Mouse (Mus musculus): Measurements from ENCODE around the gene Wfs1. TPM values are rescaled to one million over a fixed set of nuclear protein-coding genes. Genes with fewer than 3 reads are reported as not detected.

Gene Wfs1
- 8.5 and 10.7 TPM in 2 replicates for polyA plus RNA-seq (2015; fragmentation: Nextera tagmentation; extraction: Ambion mirVana)

DNA sequence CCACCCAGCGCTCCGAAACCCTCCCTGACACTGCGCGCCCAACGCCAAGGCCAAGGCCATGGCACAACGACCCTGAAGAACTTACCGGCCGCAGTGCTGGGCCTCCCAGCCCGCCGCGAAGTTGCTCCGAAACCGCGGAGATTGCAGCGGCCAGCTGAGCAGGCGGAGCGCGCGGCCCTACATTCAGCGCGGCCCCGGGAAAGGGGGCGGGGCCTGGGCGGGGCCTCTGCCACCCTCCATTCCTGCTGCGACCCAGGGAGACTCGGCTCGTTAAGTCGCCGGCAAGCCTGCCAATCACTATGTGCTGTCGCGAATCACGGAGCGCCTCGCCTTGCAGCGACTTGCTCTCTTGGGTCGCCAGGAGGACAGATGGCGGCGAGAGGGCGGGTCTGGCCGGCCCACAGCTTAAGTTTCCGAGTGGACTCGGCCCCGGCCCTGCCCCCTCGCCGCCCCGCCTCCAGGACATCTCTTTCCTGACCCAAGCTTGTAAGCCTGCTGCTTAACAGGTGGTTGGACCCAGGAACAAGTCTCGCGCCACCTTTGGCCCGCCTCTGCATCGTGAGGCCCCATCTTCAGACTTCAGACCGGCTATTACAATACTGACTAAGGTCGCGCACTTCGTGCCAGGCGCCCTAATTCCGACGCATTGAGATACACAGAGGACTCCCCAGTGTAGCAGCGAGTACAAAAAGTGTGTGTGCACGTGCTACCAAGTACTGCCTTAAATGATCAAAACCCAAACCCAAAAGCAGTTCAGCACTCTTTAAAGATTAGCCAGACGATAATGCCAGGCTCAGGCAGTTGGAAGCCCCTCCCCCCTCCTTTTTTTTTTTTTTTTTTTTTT, at the start of gene Wfs1:
Gene Wfs1 (minus strand): TSS at position 425 of the 844 bp plus-strand sequence.
- Histone ChIP-seq H3K36me3 (ENCODE audit: control insufficient read depth, insufficient read depth) (no peaks in the 10 kb centered on the region), H3K27me3 (replicated peaks; ENCODE audit: control insufficient read depth, insufficient read depth, low read length) (no peaks in the 10 kb centered on the region), H3K4me3 (replicated peaks; ENCODE audit: low read length) (peak within 1 kb of the TSS; percentile 71), H3K9me3 (ENCODE audit: control insufficient read depth, low read length) (no peaks in the 10 kb centered on the region), H3K4me1 (replicated peaks; ENCODE audit: control insufficient read depth, insufficient read depth, low read length) (peaks cover 12% of the 10 kb centered on the region), H3K9ac (replicated peaks; ENCODE audit: low read depth, low read length) (peak within 1 kb of the TSS; percentile 62), H3K27ac (ENCODE audit: low read length) (no peak within 1 kb of the TSS), H3K4me2 (ENCODE audit: low read length) (peak within 1 kb of the TSS; percentile 67)
- peak; percentile 98 for ATAC-seq
- WGBS = 1% methylated on average over 58 of the region's 60 CpGs

DNA sequence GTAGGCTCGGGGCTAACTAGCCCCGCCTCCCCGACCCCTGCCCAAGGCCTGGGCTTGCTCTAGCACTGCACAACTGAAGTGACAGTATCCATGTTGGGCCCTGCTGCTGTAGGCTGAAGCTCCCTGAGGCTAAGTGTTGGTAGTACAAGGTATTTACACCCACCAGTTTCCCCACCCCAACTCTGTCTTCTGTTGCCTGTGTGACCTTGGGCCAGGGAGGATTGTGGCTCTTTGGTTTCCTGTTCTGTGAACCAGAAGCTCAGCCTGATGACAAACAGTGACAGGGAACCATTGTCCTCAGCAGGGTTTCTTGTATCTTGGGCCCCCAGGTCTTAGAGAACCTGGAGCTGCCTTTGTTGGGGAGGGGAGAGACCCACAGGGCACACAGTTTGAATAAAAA, 47.9 kb upstream of the Wfs1 start:
- no peak for ATAC-seq
- no peak overlapping the region for H3K4me3 ChIP-seq (replicated peaks; ENCODE audit: low read length)
- 74% methylated on average over 3 of the region's 3 CpGs for WGBS

DNA sequence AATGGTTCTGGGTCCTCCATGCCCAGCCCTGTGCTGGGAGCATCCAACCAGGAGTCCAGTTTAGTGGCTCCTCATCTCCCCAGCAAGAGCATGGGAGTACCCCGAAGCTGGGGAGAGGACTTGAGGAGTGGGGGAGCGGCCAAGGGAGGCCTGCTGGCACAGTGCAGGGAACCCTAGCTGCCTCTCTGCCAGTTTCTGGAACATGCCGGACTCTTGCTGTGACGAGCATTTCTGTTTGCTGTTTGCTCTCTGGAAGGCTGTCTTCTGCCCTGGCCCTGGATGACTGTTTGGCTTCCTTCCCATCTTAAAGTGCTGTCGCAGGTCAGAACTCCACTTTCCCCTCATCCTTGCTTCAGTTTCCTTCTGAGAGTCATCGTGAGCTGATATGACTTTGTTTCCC, 46.9 kb upstream of the Wfs1 start:
- Histone ChIP-seq H3K27me3 (replicated peaks; ENCODE audit: control insufficient read depth, insufficient read depth, low read length) (0 out of 2 replicates have a peak, but pooled peaks cover 2% of the 10 kb centered on the region), H3K4me3 (replicated peaks; ENCODE audit: low read length) (no peak overlapping the region), H3K4me1 (replicated peaks; ENCODE audit: control insufficient read depth, insufficient read depth, low read length) (peaks cover 4% of the 10 kb centered on the region; the same call in 1 of the 2 replicates), H3K36me3 (ENCODE audit: control insufficient read depth, insufficient read depth) (no peaks in the 10 kb centered on the region), H3K4me2 (ENCODE audit: low read length) (no peak overlapping the region), H3K27ac (ENCODE audit: low read length) (no peak overlapping the region), H3K9me3 (ENCODE audit: control insufficient read depth, low read length) (no peaks in the 10 kb centered on the region), H3K9ac (replicated peaks; ENCODE audit: low read depth, low read length) (no peak overlapping the region)
- no peak for ATAC-seq
- 70% methylated on average over 6 of the region's 6 CpGs for WGBS

More for the DNA sequence above, 47.9 kb upstream of the Wfs1 start:
- peaks cover 9% of the 10 kb centered on the region for H3K4me1 ChIP-seq (replicated peaks; ENCODE audit: control insufficient read depth, insufficient read depth, low read length)
- H3K27ac ChIP-seq (ENCODE audit: low read length) = no peak overlapping the region
- H3K9ac ChIP-seq (replicated peaks; ENCODE audit: low read depth, low read length) = no peak overlapping the region
- H3K36me3 ChIP-seq (ENCODE audit: control insufficient read depth, insufficient read depth) = no peaks in the 10 kb centered on the region
- no peak overlapping the region for H3K4me2 ChIP-seq (ENCODE audit: low read length)
- no peaks in the 10 kb centered on the region for H3K9me3 ChIP-seq (ENCODE audit: control insufficient read depth, low read length)
- no peaks in the 10 kb centered on the region for H3K27me3 ChIP-seq (replicated peaks; ENCODE audit: control insufficient read depth, insufficient read depth, low read length)

DNA sequence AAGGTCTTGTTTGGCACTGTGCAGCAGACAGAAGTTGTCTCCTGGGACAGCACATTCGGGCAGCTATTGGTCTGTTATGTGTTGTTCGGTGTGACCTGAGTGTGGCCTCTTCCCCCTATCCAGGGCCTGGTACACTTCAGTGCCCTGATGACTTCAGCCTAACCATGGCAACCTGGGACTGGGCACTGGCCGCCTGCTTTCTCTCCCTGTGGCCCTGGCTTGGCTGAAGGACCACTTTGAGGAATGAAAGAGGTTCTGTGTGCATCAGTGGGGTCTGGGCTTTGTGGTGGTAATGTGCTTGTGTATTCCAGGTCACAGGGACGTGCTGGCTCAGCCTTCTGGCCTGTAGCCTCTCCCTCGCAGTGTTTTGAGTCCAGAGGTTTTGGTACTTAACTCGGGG, 46.2 kb upstream of the Wfs1 start:
- Histone ChIP-seq H3K4me2 (ENCODE audit: low read length) (no peak overlapping the region), H3K9ac (replicated peaks; ENCODE audit: low read depth, low read length) (no peak overlapping the region), H3K4me3 (replicated peaks; ENCODE audit: low read length) (no peak overlapping the region), H3K9me3 (ENCODE audit: control insufficient read depth, low read length) (no peaks in the 10 kb centered on the region), H3K27ac (ENCODE audit: low read length) (no peak overlapping the region), H3K36me3 (ENCODE audit: control insufficient read depth, insufficient read depth) (no peaks in the 10 kb centered on the region), H3K27me3 (replicated peaks; ENCODE audit: control insufficient read depth, insufficient read depth, low read length) (0 out of 2 replicates have a peak, but pooled peaks cover 2% of the 10 kb centered on the region), H3K4me1 (replicated peaks; ENCODE audit: control insufficient read depth, insufficient read depth, low read length) (peaks cover 8% of the 10 kb centered on the region)
- 66% methylated on average over 6 of the region's 6 CpGs for WGBS
- ATAC-seq = no peak

DNA sequence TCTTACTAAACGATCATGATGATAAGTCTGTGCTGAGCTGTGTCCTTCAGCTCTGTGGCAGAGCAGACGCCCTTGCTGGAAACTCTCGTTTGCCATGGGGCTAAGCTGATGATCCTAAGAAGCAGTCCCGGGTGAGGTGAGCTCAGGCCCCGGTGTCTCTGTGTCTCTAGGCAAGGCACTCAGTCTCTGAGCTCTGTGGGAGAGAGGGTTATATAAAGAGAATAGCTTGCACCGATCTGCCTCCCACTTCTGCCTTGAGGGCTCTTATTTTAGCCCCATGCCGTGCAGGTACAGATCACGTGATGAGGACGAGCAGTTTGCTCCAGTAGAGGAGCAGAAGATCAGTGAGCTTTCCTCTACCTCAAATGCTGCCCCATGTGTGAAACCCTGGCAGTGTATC, 41.7 kb upstream of the Wfs1 start:
- H3K4me2 ChIP-seq (ENCODE audit: low read length) = peak overlapping the region; percentile 72
- H3K4me1 ChIP-seq (replicated peaks; ENCODE audit: control insufficient read depth, insufficient read depth, low read length) = peaks cover 22% of the 10 kb centered on the region
- WGBS = 51% methylated on average over 9 of the region's 9 CpGs
- peaks cover 5% of the 10 kb centered on the region; the same call in 1 of the 2 replicates for H3K27me3 ChIP-seq (replicated peaks; ENCODE audit: control insufficient read depth, insufficient read depth, low read length)
- no peak overlapping the region for H3K27ac ChIP-seq (ENCODE audit: low read length)
- ATAC-seq = no peak
- H3K9me3 ChIP-seq (ENCODE audit: control insufficient read depth, low read length) = no peaks in the 10 kb centered on the region
- H3K36me3 ChIP-seq (ENCODE audit: control insufficient read depth, insufficient read depth) = no peaks in the 10 kb centered on the region
- H3K9ac ChIP-seq (replicated peaks; ENCODE audit: low read depth, low read length) = no peak overlapping the region
- peak overlapping the region; percentile 69 for H3K4me3 ChIP-seq (replicated peaks; ENCODE audit: low read length)

DNA sequence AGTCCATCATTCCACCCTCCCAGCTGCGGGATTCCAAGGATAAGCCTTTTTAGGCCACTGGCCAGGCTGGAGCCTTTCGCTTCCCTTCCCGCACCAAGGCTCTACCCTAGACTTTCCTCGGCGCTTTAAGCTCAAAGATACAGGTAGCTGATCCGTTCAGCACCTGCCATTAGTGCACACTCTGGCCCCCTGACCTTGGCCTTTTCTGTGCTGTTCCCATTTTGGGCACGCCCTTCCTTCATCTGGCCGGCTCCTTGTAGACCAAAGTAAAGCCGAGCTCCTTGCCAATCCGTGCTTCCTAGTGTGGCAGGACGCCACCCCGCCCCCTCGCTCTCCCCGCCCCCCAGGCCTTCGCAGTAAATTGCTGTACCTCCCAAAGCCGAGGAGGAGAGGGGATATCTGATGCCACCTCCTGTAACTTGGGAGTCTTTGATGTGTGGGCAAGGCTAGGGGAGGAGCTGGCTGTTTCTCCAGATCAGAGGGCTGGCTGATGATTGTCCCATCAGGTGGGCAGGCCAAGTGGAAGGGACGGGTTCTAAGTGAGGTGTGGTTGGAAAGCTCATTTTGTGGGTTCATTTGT, 40.4 kb upstream of the Wfs1 start:
- 1% methylated on average over 17 of the region's 17 CpGs for WGBS

DNA sequence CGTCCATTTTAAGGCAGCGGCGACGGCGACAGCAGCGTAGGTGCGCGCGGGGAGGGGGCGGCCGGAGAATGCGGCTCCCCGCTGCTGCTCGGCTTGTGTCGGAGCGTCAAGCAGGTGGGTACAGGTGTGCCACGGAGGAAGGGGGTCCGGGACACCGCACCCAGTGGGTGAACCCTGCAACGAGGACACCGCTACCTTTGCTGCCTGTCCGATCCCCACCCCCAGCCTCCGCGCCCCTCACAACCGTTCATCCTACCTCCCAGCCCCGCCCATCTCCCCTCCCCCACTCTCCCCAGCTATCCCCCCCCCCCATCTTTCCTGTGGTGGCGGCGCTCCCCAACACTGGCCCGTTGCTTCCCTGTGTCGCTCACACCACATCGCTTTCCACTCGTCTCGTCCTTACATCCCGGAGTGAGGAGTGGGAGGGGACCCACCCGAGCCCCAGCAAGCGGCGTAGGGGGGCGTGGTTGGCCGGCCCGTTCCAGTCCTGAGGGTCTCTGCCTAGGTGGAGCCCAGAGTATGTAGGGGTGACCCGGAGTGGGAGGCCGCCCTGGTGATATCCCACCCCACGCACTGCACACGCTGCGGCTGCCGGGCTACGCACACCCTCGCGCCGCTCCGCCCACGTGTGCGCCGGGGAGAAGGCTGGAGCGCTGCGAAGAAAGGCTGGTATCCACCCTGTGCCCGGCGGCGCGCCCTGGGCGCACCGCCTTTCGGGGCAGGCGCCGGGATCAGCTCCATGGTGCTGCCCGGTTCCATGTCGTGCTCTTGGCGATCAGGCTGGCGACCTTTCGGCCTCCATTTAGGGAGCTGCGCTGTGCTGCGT, 39.7 kb upstream of the Wfs1 start:
- no peaks in the 10 kb centered on the region for H3K9me3 ChIP-seq (ENCODE audit: control insufficient read depth, low read length)
- H3K27me3 ChIP-seq (replicated peaks; ENCODE audit: control insufficient read depth, insufficient read depth, low read length) = peaks cover 8% of the 10 kb centered on the region; the same call in 1 of the 2 replicates
- peaks cover 22% of the 10 kb centered on the region for H3K4me1 ChIP-seq (replicated peaks; ENCODE audit: control insufficient read depth, insufficient read depth, low read length)
- peak; percentile 81 for ATAC-seq
- peak overlapping the region; percentile 72 for H3K4me2 ChIP-seq (ENCODE audit: low read length)
- peak overlapping the region; percentile 69 for H3K4me3 ChIP-seq (replicated peaks; ENCODE audit: low read length)
- WGBS = under 1% methylated on average over 67 of the region's 72 CpGs
- H3K9ac ChIP-seq (replicated peaks; ENCODE audit: low read depth, low read length) = peak overlapping the region; percentile 71
- H3K36me3 ChIP-seq (ENCODE audit: control insufficient read depth, insufficient read depth) = no peaks in the 10 kb centered on the region
- H3K27ac ChIP-seq (ENCODE audit: low read length) = peak overlapping the region; percentile 74

More for the DNA sequence above, 40.4 kb upstream of the Wfs1 start:
- H3K4me2 ChIP-seq (ENCODE audit: low read length) = peak overlapping the region; percentile 72
- peaks cover 5% of the 10 kb centered on the region; the same call in 1 of the 2 replicates for H3K27me3 ChIP-seq (replicated peaks; ENCODE audit: control insufficient read depth, insufficient read depth, low read length)
- H3K27ac ChIP-seq (ENCODE audit: low read length) = peak overlapping the region; percentile 74
- peaks cover 22% of the 10 kb centered on the region for H3K4me1 ChIP-seq (replicated peaks; ENCODE audit: control insufficient read depth, insufficient read depth, low read length)
- H3K9me3 ChIP-seq (ENCODE audit: control insufficient read depth, low read length) = no peaks in the 10 kb centered on the region
- ATAC-seq = no peak
- H3K4me3 ChIP-seq (replicated peaks; ENCODE audit: low read length) = peak overlapping the region; percentile 69
- no peaks in the 10 kb centered on the region for H3K36me3 ChIP-seq (ENCODE audit: control insufficient read depth, insufficient read depth)
- H3K9ac ChIP-seq (replicated peaks; ENCODE audit: low read depth, low read length) = peak overlapping the region; percentile 71

DNA sequence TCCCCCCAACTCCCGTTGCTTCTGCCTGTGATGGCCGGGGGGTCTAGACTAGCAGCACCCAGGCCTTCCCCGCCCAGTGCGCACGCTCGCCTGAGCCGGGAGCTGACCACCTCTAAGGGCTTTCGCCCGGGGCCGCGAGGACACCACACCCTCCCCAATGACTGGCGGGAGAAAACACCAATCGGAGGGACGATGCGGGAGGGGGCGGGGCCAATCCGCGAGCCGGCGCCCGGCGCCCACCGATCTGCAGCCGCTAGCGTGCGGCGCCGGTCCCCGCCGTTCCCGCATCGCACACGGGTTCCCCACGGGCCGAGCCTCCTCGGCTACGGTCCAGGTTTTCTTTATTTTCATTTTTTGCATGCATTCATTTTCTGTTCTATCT, 39.1 kb upstream of the Wfs1 start:
- WGBS = under 1% methylated on average over 37 of the region's 37 CpGs
- H3K4me2 ChIP-seq (ENCODE audit: low read length) = peak overlapping the region; percentile 72
- peak; percentile 90 for ATAC-seq
- H3K27ac ChIP-seq (ENCODE audit: low read length) = peak overlapping the region; percentile 74
- H3K9me3 ChIP-seq (ENCODE audit: control insufficient read depth, low read length) = no peaks in the 10 kb centered on the region
- peak overlapping the region; percentile 71 for H3K9ac ChIP-seq (replicated peaks; ENCODE audit: low read depth, low read length)
- H3K27me3 ChIP-seq (replicated peaks; ENCODE audit: control insufficient read depth, insufficient read depth, low read length) = peaks cover 8% of the 10 kb centered on the region; the same call in 1 of the 2 replicates
- H3K4me1 ChIP-seq (replicated peaks; ENCODE audit: control insufficient read depth, insufficient read depth, low read length) = peaks cover 22% of the 10 kb centered on the region
- peak overlapping the region; percentile 69 for H3K4me3 ChIP-seq (replicated peaks; ENCODE audit: low read length)
- H3K36me3 ChIP-seq (ENCODE audit: control insufficient read depth, insufficient read depth) = no peaks in the 10 kb centered on the region

Measured in forebrain, embryonic 16.5 days (tissue).